Mouse (Mus musculus) neural tube, embryonic 11.5 days (tissue): ENCODE results near the gene Raver2. TPM values are rescaled to one million over a fixed set of nuclear protein-coding genes. Genes with fewer than 3 reads are reported as not detected.

Source experiments
- ATAC-seq: fragments of 200-750 bp; cut with Nextera tagmentation; 2 replicates; pipeline ENCODE4 v1.8.0; 2017; ENCODE audit warnings: moderate number of reproducible peaks, mild to moderate bottlenecking, moderate TSS enrichment, moderate library complexity; ENCODE audit not compliant: insufficient read depth, low FRiP score, low TSS enrichment
- DNase-seq: peaks from one replicate; pipeline ENCODE4 v3.0.0-alpha.2; 2015; ENCODE audit warnings: low spot score
- H3K27ac ChIP-seq: fragments of 300-500 bp; sonication (generic); 2 replicates; pipeline ENCODE4 v1.5.1; 2014; ENCODE audit warnings: low read depth, mild to moderate bottlenecking, low read length
- H3K27me3 ChIP-seq: fragments of 300-500 bp; sonication (generic); 2 replicates; pipeline ENCODE4 v1.6.1; 2014; ENCODE audit warnings: mild to moderate bottlenecking, low read length, mixed read lengths; ENCODE audit not compliant: control insufficient read depth, insufficient read depth
- H3K36me3 ChIP-seq: fragments of 300-500 bp; sonication (generic); 2 replicates; pipeline ENCODE4 v1.6.1; 2014; ENCODE audit warnings: mild to moderate bottlenecking, low read length, moderate library complexity, mixed read lengths; ENCODE audit not compliant: control insufficient read depth, insufficient read depth
- H3K4me1 ChIP-seq: fragments of 300-500 bp; sonication (generic); 2 replicates; pipeline ENCODE4 v1.6.1; 2014; ENCODE audit warnings: low read length, mixed read lengths; ENCODE audit not compliant: control insufficient read depth, insufficient read depth
- H3K4me2 ChIP-seq: fragments of 300-500 bp; sonication (generic); 2 replicates; pipeline ENCODE4 v1.6.1; 2014; ENCODE audit warnings: low read depth, mild to moderate bottlenecking, moderate library complexity
- H3K4me3 ChIP-seq: fragments of 300-500 bp; sonication (generic); 2 replicates; pipeline ENCODE4 v1.5.1; 2014; ENCODE audit warnings: low read depth, low read length
- H3K9ac ChIP-seq: fragments of 300-500 bp; sonication (generic); 2 replicates; pipeline ENCODE4 v1.6.1; 2014; ENCODE audit warnings: mild to moderate bottlenecking, low read length
- H3K9me3 ChIP-seq: fragments of 300-500 bp; sonication (generic); 2 replicates; pipeline ENCODE4 v1.6.1; 2016; ENCODE audit warnings: low read length; ENCODE audit not compliant: control insufficient read depth
- WGBS: fragments of 180-500 bp; shearing (Covaris S2); extraction: QIAGEN DNeasy Blood & Tissue Kit; methylation state at CpG from one replicate; pipeline ENCODE4 v1.1.7; 2014; 5-methylcytosine and 5-hydroxymethylcytosine counted together
- polyA plus RNA-seq: library from polyadenylated mRNA; unstranded; fragments of >200 nt; fragmentation: Nextera tagmentation; extraction: Ambion mirVana; gene quantifications from 2 replicates; pipeline ENCODE4 v1.2.1, GENCODE M21; 2014

The Raver2 gene
- polyA plus RNA-seq, 1 experiment from 2014 or later = 11.0 TPM

DNA sequence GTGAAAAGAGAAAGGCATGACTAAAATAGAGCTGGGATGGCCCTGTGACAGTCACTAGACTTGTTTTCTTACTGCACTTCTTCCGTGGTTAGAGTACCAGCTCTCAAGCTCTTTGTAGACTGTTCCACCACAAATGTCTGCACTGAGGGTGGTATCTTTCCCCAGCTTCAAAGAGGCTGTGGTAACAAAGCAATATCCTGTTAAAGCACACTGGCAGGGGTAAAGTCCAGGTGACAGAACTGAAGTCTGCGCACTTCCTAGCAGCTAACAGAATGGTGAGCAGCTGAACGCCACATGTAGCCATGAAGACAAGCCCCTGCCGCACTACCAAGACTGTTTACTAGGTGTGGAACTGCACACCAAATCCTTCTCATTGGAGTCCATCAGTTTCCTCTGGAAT, 118.6 kb downstream of the Raver2 start:
- Histone ChIP-seq H3K27ac (no peak overlapping the region), H3K27me3 (no peaks in the 10 kb centered on the region), H3K36me3 (no peaks in the 10 kb centered on the region; the same call in 1 of the 2 replicates), H3K9ac (no peak overlapping the region), H3K9me3 (no peaks in the 10 kb centered on the region), H3K4me1 (no peaks in the 10 kb centered on the region), H3K4me3 (no peak overlapping the region), H3K4me2 (no peak overlapping the region)
- ATAC-seq = no peak
- no peak for DNase-seq
- WGBS = 76% methylated on average over 4 of the region's 4 CpGs

DNA sequence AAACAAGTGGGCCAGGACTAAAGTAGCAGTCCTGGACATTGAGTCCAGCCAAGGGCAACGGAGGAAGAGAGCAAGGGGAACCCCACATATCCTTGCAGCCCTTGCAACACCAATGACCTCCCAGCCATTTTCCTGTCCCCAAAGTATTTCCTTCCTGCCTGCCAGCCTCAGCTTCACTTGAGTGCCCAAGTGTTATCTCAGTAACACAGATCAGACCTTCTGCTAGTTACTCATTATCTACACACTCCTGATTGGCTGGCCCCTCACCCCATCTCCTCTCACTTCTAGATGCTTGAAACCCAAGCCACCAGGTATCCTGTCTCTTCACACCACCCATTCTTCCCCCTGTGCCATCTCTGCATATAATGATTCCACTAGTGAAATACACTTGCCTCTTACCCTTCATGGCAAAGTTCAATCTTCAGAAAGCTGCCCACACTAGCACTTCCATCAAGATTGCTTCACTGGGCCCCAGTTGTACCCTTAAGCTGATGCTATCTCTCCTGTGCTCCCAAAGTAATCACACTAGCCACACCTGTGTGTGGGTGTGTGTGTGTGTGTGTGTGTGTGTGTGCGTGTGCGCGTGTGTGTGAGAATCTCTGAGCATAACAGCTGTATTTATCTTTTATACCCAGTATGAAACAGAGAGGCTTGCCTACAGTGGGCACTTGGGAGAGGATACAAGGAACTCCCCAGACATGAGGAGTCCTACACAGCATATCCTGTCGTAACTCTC, 123.6 kb downstream of the Raver2 start:
- Histone ChIP-seq H3K36me3 (no peaks in the 10 kb centered on the region), H3K4me2 (no peak overlapping the region), H3K9me3 (no peaks in the 10 kb centered on the region), H3K9ac (no peak overlapping the region), H3K27ac (no peak overlapping the region), H3K27me3 (no peaks in the 10 kb centered on the region), H3K4me1 (no peaks in the 10 kb centered on the region), H3K4me3 (no peak overlapping the region)
- DNase-seq (no peak), ATAC-seq (no peak)
- WGBS = 90% methylated on average over 5 of the region's 5 CpGs

DNA sequence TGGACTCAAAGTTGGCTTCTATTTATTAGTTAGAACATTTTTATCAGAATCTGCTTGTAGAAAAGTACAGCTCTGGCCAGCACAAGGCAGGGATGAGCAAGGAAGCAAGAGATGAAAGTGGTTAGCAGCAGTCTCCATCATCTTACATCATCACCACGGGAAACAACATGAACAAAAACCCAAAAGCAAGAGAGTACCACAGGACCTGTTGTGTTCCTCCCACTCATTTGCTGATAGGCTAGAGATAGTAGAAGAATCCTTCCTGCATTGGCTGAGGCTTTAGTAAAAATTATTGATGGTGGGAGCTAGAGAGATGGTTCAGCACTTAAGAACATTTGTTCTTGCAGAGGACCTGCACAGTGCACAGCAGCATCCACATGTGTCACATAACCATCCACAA, 125.4 kb downstream of the Raver2 start:
- Histone ChIP-seq H3K4me3 (no peak overlapping the region), H3K9ac (no peak overlapping the region), H3K27me3 (no peaks in the 10 kb centered on the region), H3K4me2 (no peak overlapping the region), H3K9me3 (no peaks in the 10 kb centered on the region), H3K27ac (no peak overlapping the region), H3K4me1 (no peaks in the 10 kb centered on the region), H3K36me3 (no peaks in the 10 kb centered on the region)
- 78% methylated on average over 1 of the region's 1 CpGs for WGBS
- ATAC-seq (no peak), DNase-seq (no peak)

DNA sequence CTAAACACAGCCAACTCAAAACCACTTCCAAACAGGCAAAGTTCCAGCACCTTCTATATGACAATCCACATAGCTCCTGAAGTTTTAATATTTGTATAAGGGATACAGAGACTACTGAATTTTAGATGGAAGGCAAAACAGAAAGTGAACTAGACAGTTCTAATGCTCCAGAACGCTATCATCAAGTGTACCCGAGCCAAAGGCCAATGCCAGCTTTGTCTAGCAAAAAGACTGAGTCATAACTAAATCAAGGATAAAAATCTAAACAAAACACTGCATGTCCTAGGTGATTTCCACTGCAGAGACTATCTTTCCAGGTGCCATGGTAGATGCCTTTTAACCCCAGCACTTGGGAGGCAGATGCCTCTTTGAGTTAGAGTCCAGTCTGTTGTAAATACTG, 127.6 kb downstream of the Raver2 start:
- H3K36me3 ChIP-seq = no peaks in the 10 kb centered on the region
- no peak overlapping the region for H3K9ac ChIP-seq
- H3K27ac ChIP-seq = no peak overlapping the region
- no peak for ATAC-seq
- no peaks in the 10 kb centered on the region for H3K4me1 ChIP-seq
- no peaks in the 10 kb centered on the region for H3K27me3 ChIP-seq
- no peak overlapping the region for H3K4me3 ChIP-seq
- no peaks in the 10 kb centered on the region for H3K9me3 ChIP-seq
- no peak overlapping the region for H3K4me2 ChIP-seq
- DNase-seq = no peak
- 91% methylated on average over 2 of the region's 2 CpGs for WGBS

DNA sequence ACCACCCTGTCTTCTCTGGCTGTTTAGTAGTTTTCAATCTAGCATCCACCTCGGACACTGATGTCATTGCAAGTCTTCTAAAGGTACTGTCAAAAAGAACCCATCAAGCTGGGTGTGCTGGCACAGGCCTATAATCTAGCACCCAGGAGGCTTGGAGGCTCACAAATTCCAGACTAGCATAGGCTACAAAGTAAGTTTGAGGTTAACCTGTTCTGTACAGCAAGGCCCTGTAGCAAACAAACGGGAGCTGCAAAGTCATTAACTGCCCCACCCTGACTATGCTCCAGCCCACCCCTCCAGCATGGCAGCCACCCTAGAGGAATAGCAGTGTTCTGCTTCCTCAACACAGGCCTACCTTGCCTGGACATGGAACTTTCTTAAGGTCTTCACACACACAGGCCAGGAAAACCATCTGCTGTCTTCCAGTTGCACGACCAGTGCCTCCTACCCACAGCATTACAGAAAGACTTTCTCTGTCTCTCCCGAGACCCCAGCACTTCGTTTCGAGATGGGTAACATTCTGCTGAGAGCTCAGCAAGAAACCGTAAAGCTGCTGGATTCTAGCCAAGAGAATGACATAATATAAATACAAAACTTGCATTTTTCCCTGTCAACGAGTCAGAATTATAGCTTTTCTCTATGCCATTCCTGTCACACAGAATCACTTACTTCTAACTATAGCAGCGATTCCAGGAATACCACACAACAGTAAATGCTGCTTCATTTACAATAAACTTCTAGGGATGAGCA, 128.8 kb downstream of the Raver2 start:
- H3K9me3 ChIP-seq = no peaks in the 10 kb centered on the region
- whole genome bisulfite sequencing = 78% methylated on average over 9 of the region's 9 CpGs

DNA sequence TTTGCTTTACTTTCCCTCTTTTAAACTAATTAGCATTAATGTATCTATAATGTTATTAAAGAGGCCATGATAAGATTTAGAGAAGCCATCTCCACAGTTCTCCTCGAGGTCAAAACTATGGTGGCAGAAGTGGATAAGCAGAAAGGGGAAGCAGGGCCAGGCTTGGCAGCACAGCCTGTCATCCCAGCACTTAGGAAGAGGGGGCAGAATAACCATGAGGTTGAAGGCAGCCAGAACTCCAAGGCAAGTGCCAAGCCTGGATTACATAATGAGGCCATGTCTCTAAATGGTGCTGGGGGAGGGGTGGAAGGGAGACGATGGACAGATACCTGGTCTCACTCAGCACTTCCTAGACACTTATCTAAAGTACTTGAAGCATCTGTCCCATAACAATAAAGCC, 129.6 kb downstream of the Raver2 start:
- H3K9me3 ChIP-seq = no peaks in the 10 kb centered on the region
- DNase-seq = no peak
- 72% methylated on average over 2 of the region's 2 CpGs for WGBS
- H3K9ac ChIP-seq = no peak overlapping the region
- no peak overlapping the region for H3K4me3 ChIP-seq
- H3K4me1 ChIP-seq = no peaks in the 10 kb centered on the region
- H3K27me3 ChIP-seq = no peaks in the 10 kb centered on the region
- no peak for ATAC-seq
- no peaks in the 10 kb centered on the region for H3K36me3 ChIP-seq
- no peak overlapping the region for H3K4me2 ChIP-seq
- H3K27ac ChIP-seq = no peak overlapping the region

More for the DNA sequence above, 128.8 kb downstream of the Raver2 start:
- DNase-seq (no peak), ATAC-seq (no peak)
- H3K4me1 ChIP-seq = no peaks in the 10 kb centered on the region
- no peak overlapping the region for H3K4me2 ChIP-seq
- H3K9ac ChIP-seq = no peak overlapping the region
- no peaks in the 10 kb centered on the region for H3K36me3 ChIP-seq
- H3K27me3 ChIP-seq = no peaks in the 10 kb centered on the region
- H3K27ac ChIP-seq = no peak overlapping the region
- H3K4me3 ChIP-seq = no peak overlapping the region

DNA sequence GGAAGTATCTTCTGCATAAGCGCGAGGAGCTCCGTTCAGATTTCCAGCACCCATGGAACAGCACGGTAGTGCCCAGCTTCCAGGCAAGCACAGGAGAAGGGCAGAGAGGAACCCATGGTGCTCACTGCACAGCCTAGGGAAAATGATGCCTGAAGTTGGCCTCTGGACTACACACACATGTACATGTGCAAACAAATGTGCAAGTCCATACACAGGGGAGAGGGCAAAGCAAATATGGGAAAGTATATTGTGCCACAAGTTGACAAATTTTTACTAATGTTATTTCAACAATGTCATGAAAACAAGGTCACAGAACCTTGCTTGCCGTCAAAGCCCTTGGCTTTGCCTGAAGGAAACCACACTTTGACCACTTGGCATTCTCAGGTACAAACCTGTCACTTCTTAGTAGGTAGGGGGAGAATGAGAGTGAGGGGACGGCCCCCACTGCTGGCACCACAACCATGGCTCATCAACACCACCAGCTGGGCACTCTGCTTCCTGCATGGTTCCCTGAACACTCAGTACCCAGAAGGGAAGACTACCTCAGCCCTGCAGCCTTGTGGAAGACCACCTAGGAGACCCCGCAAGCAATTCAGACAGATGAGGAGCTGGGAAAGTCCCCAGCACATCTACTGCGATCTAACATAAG, 130.8 kb downstream of the Raver2 start:
- Histone ChIP-seq H3K9ac (no peak overlapping the region), H3K4me2 (no peak overlapping the region), H3K27ac (no peak overlapping the region), H3K4me3 (no peak overlapping the region), H3K9me3 (no peaks in the 10 kb centered on the region), H3K4me1 (no peaks in the 10 kb centered on the region), H3K27me3 (no peaks in the 10 kb centered on the region), H3K36me3 (no peaks in the 10 kb centered on the region)
- WGBS = 91% methylated on average over 8 of the region's 8 CpGs
- ATAC-seq (no peak), DNase-seq (no peak)
